Mouse (Mus musculus): ENCODE results near the gene Mrpl17. TPM values are rescaled to one million over a fixed set of nuclear protein-coding genes. Genes with fewer than 3 reads are reported as not detected.

Gene Mrpl17
- polyA plus RNA-seq, 1 experiment from 2014 or later: 343 TPM

DNA sequence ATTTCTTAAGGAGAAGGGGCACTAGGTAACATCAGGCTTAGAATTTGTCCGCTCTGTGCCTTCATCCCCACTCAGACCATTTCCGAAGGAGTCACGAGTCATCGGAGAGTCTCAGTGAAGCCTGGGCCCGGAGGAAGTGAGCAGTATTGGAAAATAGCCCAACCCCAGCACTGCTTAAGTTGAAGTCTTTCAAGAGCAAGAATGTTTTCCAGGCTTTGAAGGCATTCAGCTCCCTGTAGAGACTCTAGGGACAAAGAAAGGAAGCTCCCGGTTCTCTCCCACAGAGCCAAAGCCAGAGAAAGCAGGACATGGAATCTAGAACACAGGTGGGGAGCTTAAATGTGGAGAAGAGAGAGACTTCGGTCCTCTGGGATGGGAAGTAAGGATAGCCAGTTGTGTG is 17.2 kb downstream of the Mrpl17 start:
- ATAC-seq (ENCODE audit: insufficient read depth, low FRiP score): no peak
- H3K4me3 ChIP-seq (replicated peaks; ENCODE audit: low read length): no peak overlapping the region

DNA sequence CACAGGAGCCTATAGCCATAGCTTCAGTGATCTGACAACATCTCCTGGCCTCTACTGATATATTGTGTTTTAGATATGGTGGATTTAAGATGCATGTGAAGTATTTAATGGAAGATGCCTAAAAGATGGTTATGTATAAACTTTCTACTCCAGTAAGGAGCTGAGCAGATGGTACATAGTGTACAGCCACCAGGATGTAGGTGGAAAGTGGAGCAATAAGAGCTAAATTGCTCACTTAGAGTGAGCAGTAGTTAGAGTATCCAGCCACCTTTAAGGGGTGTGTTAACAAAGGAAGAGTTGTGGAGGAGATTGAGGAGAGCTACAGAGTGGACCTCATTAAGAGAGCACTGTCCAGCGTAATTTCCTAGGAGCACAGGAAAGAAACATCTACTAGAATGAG is 19.8 kb downstream of the Mrpl17 start:
- no peak overlapping the region for H3K9ac ChIP-seq (ENCODE audit: low read length)
- no peak overlapping the region for H3K4me3 ChIP-seq (replicated peaks; ENCODE audit: low read length)
- WGBS: 71% methylated on average over 1 of the region's 1 CpGs
- no peak overlapping the region for H3K27ac ChIP-seq (ENCODE audit: low read length)
- no peaks in the 10 kb centered on the region for H3K9me3 ChIP-seq (replicated peaks; ENCODE audit: control insufficient read depth, low read length)
- H3K4me1 ChIP-seq (ENCODE audit: control insufficient read depth, insufficient read depth, low read length): peaks cover 3% of the 10 kb centered on the region; the same call in 1 of the 2 replicates
- H3K36me3 ChIP-seq (ENCODE audit: control insufficient read depth, insufficient read depth, low read length): no peaks in the 10 kb centered on the region
- no peak overlapping the region for H3K4me2 ChIP-seq (ENCODE audit: low read depth, low read length)
- peaks cover 4% of the 10 kb centered on the region; the same call in 1 of the 2 replicates for H3K27me3 ChIP-seq (ENCODE audit: control insufficient read depth, insufficient read depth, low read length)
- no peak for ATAC-seq (ENCODE audit: insufficient read depth, low FRiP score)

More for the DNA sequence above, 17.2 kb downstream of the Mrpl17 start:
- Histone ChIP-seq H3K27me3 (ENCODE audit: control insufficient read depth, insufficient read depth, low read length) (peaks cover 4% of the 10 kb centered on the region; the same call in 1 of the 2 replicates), H3K4me2 (ENCODE audit: low read depth, low read length) (no peak overlapping the region), H3K36me3 (ENCODE audit: control insufficient read depth, insufficient read depth, low read length) (no peaks in the 10 kb centered on the region), H3K4me1 (ENCODE audit: control insufficient read depth, insufficient read depth, low read length) (no peaks in the 10 kb centered on the region), H3K9me3 (replicated peaks; ENCODE audit: control insufficient read depth, low read length) (no peaks in the 10 kb centered on the region), H3K27ac (ENCODE audit: low read length) (no peak overlapping the region; the same call in 1 of the 2 replicates), H3K9ac (ENCODE audit: low read length) (no peak overlapping the region)
- 78% methylated on average over 7 of the region's 7 CpGs for WGBS

DNA sequence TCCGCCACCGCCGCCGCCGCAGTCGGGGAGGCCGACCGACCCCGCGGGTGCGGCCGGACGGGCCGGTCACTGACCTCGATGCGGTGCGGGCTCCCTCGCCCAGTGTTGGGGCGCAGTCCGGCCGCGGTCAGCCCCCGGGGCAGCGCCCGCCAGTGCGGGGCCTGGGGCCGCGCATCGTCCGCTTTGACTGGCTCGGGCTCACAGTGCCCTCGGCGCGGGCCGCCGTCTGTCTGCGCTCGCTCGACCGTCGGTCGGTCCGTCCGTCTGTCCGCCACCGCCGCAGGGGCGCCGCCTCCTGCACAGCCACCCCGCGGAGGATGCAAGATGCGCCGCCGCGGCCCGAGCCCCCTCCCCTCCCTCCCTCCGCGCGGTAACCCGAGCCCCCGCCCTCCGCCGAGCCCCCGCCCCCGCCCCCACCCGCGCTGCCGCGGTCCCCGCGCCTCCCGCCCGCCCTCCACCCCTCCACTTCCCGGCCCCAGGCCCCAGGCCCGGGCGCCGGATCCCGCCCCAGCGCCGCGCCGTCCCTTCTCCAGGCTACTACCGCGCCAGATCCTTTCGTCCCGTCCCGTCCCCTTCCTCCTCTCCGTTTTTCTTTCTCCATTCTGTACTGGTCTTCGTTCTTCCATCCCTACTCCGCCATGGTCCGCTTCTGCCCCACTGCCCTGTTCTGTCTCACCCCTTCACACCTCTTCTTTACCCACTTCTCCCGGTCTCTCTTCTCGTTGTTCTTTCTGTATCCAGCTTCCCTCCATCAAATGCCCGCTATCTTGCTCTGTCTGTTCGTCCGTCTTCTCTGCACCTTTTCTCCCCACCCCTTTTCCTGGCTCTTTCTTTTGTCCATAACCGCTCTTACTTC is 23.4 kb downstream of the Mrpl17 start, which contains the start of gene Dchs1:
Gene Dchs1 (minus strand): TSS at position 370 of the 856 bp plus-strand sequence.
- ATAC-seq (ENCODE audit: insufficient read depth, low FRiP score): peak; percentile 77
- Histone ChIP-seq H3K36me3 (ENCODE audit: control insufficient read depth, insufficient read depth, low read length) (no peaks in the 10 kb centered on the region), H3K9ac (ENCODE audit: low read length) (peak within 1 kb of the TSS; percentile 91), H3K4me1 (ENCODE audit: control insufficient read depth, insufficient read depth, low read length) (peaks cover 23% of the 10 kb centered on the region), H3K27ac (ENCODE audit: low read length) (peak within 1 kb of the TSS; percentile 74), H3K4me2 (ENCODE audit: low read depth, low read length) (peak within 1 kb of the TSS; percentile 70), H3K4me3 (replicated peaks; ENCODE audit: low read length) (peak within 1 kb of the TSS; percentile 74), H3K9me3 (replicated peaks; ENCODE audit: control insufficient read depth, low read length) (no peaks in the 10 kb centered on the region), H3K27me3 (ENCODE audit: control insufficient read depth, insufficient read depth, low read length) (peaks cover 4% of the 10 kb centered on the region; the same call in 1 of the 2 replicates)
- WGBS: under 1% methylated on average over 43 of the region's 97 CpGs

DNA sequence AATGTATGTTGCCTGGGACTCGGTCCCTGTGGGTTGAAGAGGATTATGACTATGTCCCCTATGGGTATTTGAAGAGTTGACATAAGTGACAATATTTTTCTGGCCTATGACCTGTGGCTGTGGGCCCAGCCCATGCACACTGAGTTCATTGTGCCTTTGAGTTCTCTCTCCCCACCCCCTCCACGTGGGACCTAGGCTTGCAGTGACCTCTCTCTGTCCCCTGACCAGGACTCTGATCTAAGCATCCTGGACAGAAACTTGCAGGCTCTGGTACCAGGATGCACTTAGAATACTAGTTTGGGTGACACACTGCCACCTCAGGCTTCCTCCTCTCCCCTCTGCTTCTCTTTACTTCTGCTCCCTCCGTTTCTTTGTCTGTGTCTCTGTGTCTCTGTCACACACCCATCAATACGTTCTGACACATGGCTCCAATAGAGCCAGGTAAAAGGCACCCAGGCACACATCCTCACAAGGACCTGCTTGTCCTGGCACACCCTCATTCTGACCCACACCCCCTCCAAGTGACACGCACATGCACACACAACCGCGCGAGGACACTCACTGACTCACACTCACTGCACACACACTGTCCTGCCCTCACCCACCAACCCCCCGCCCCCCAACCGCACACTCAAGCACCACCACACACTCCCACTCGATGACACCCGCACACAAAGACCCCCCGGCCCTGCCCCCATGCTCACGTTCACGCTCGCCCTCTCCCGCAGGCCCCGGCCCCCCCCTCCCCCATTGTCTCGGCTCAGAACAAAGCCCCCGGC is 24.2 kb downstream of the Mrpl17 start:
- Histone ChIP-seq H3K36me3 (ENCODE audit: control insufficient read depth, insufficient read depth, low read length) (no peaks in the 10 kb centered on the region), H3K4me3 (replicated peaks; ENCODE audit: low read length) (peak overlapping the region; percentile 74), H3K4me1 (ENCODE audit: control insufficient read depth, insufficient read depth, low read length) (peaks cover 23% of the 10 kb centered on the region), H3K9me3 (replicated peaks; ENCODE audit: control insufficient read depth, low read length) (no peaks in the 10 kb centered on the region), H3K27ac (ENCODE audit: low read length) (peak overlapping the region; percentile 74), H3K27me3 (ENCODE audit: control insufficient read depth, insufficient read depth, low read length) (peaks cover 4% of the 10 kb centered on the region; the same call in 1 of the 2 replicates), H3K9ac (ENCODE audit: low read length) (peak overlapping the region; percentile 91), H3K4me2 (ENCODE audit: low read depth, low read length) (peak overlapping the region; percentile 70)
- 10% methylated on average over 18 of the region's 20 CpGs for WGBS
- ATAC-seq (ENCODE audit: insufficient read depth, low FRiP score): peak; percentile 63

DNA sequence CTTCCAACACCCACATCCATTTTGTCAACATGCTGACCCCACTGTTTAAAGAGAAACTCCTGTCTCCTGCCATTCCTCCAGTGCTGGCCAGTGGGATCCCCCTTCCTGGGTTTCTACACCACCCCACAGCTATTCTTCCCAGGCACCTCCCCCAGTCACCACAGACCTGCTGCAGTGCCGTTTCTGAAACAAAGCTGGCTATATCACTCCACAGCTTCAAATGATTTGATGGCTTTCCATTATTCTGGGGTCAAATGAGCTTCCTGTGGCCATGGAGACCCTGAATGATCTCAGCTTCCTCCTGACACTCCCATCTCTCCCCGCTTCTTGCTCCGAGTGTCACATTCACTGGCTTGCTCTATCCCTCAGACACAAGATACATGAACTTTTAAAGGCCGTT is 26.3 kb downstream of the Mrpl17 start:
- 22% methylated on average over 4 of the region's 4 CpGs for WGBS
- Histone ChIP-seq H3K4me3 (replicated peaks; ENCODE audit: low read length) (no peak overlapping the region), H3K27ac (ENCODE audit: low read length) (no peak overlapping the region)

DNA sequence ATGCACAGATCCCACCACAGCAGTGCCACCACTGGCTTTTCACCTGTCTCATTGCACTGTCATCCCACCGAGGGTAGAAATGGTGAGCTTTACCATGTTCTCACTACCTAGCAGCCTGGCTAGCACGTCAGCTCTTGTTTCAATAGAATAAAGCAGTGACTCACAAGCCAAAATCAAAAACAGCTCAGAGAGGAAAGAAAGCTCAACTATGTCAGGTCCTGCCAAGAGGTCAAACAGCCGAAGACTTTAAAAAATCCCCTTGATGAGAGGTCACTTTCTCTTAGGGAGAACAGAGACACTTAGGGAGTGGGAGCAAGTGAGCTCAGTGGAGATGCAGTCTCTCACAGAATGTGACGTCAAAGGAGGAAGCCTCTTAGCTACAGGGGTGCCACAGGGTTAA is 27.0 kb downstream of the Mrpl17 start:
- no peak overlapping the region for H3K4me2 ChIP-seq (ENCODE audit: low read depth, low read length)
- H3K9me3 ChIP-seq (replicated peaks; ENCODE audit: control insufficient read depth, low read length): no peaks in the 10 kb centered on the region
- no peaks in the 10 kb centered on the region for H3K36me3 ChIP-seq (ENCODE audit: control insufficient read depth, insufficient read depth, low read length)
- no peak overlapping the region; the same call in 1 of the 2 replicates for H3K9ac ChIP-seq (ENCODE audit: low read length)
- no peak for ATAC-seq (ENCODE audit: insufficient read depth, low FRiP score)
- H3K4me3 ChIP-seq (replicated peaks; ENCODE audit: low read length): no peak overlapping the region
- 43% methylated on average over 4 of the region's 4 CpGs for WGBS
- H3K27ac ChIP-seq (ENCODE audit: low read length): no peak overlapping the region
- H3K4me1 ChIP-seq (ENCODE audit: control insufficient read depth, insufficient read depth, low read length): peaks cover 30% of the 10 kb centered on the region
- H3K27me3 ChIP-seq (ENCODE audit: control insufficient read depth, insufficient read depth, low read length): 0 out of 2 replicates have a peak, but pooled peaks cover under 1% of the 10 kb centered on the region

More for the DNA sequence above, 26.3 kb downstream of the Mrpl17 start:
- Histone ChIP-seq H3K4me1 (ENCODE audit: control insufficient read depth, insufficient read depth, low read length) (peaks cover 23% of the 10 kb centered on the region), H3K9ac (ENCODE audit: low read length) (no peak overlapping the region), H3K36me3 (ENCODE audit: control insufficient read depth, insufficient read depth, low read length) (no peaks in the 10 kb centered on the region), H3K9me3 (replicated peaks; ENCODE audit: control insufficient read depth, low read length) (no peaks in the 10 kb centered on the region), H3K27me3 (ENCODE audit: control insufficient read depth, insufficient read depth, low read length) (peaks cover 4% of the 10 kb centered on the region; the same call in 1 of the 2 replicates), H3K4me2 (ENCODE audit: low read depth, low read length) (peak overlapping the region; percentile 16; the same call in 1 of the 2 replicates)
- ATAC-seq (ENCODE audit: insufficient read depth, low FRiP score): no peak

DNA sequence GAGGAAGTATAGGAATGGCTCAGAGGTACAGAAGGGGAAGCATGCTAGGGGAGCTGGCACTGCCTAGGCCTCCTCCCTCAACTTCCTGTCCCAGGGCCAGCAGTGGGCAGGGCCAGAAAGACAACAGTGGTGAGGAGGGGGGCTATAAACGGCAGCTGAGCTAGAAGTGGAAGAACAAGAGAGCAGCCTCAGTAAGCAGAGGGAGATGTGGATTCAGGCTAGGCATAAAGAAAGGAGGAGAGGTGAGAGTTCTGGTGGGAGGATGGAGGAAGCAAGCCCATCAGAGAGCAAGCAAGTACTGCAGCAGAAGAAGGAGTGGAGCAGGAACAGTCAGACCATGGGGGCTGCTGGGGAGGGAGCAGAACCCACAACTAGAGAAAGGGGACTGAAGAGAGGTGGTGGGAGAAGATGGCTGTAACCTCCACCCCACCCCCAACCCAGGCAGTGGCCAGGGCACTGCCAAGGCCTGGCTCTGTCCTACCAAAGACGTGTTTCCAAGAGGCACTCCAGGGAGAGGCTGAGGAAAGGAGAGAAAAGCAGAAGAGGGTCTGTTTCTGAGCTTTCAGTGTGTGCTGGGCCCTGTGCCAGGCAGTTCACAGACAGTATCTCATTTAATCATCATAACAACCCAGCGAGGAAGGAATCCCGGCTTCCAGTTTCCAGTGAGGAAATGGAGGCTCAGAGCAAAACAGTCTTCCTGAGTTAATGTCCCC is 32.2 kb downstream of the Mrpl17 start:
- Histone ChIP-seq H3K4me1 (ENCODE audit: control insufficient read depth, insufficient read depth, low read length) (peaks cover 36% of the 10 kb centered on the region), H3K4me3 (replicated peaks; ENCODE audit: low read length) (peak overlapping the region; percentile 30), H3K9me3 (replicated peaks; ENCODE audit: control insufficient read depth, low read length) (no peaks in the 10 kb centered on the region), H3K27ac (ENCODE audit: low read length) (peak overlapping the region; percentile 97), H3K4me2 (ENCODE audit: low read depth, low read length) (peak overlapping the region; percentile 50), H3K9ac (ENCODE audit: low read length) (peak overlapping the region; percentile 64), H3K36me3 (ENCODE audit: control insufficient read depth, insufficient read depth, low read length) (no peaks in the 10 kb centered on the region), H3K27me3 (ENCODE audit: control insufficient read depth, insufficient read depth, low read length) (no peaks in the 10 kb centered on the region)
- peak; percentile 83 for ATAC-seq (ENCODE audit: insufficient read depth, low FRiP score)
- 20% methylated on average over 4 of the region's 4 CpGs for WGBS

DNA sequence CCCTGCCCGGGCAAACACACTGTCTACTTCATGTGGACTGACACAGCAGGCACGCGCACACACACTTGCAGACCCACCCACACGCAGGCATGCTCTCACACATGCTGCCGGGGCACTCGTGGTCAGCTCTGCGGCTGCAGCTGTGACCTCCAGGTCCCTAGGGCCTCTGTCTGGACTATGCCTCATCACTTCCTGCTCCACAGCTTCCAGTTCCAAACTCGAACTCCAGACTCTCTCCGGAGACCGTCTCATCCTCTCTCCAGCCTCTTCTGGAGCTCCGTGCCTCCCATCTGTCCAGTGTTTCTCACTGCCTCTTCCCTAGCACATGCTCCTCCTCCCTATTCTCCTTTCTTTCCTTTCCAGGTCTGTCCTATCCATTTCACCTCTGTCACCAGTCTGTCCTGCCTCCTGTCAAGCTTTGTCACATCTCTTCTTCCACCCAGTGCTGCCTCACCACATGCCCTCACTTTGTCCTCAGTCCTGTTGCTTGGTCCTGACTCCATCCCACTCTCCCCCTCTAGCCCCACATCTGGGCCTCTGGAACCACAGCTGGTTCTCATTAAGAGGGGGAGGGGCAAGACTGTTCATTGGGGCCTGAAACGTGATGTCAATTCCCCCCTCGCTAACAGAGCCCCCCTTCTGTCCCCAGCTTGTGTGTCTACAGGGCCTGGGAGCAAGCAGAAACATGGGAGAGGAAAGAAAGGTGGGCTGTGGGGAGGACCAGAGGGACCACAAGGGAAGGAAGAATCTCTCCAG is 32.9 kb downstream of the Mrpl17 start:
- peak overlapping the region; percentile 50 for H3K4me2 ChIP-seq (ENCODE audit: low read depth, low read length)
- H3K36me3 ChIP-seq (ENCODE audit: control insufficient read depth, insufficient read depth, low read length): no peaks in the 10 kb centered on the region
- H3K4me1 ChIP-seq (ENCODE audit: control insufficient read depth, insufficient read depth, low read length): peaks cover 36% of the 10 kb centered on the region
- ATAC-seq (ENCODE audit: insufficient read depth, low FRiP score): peak; percentile 86
- WGBS: 29% methylated on average over 13 of the region's 13 CpGs
- no peaks in the 10 kb centered on the region for H3K9me3 ChIP-seq (replicated peaks; ENCODE audit: control insufficient read depth, low read length)
- H3K4me3 ChIP-seq (replicated peaks; ENCODE audit: low read length): peak overlapping the region; percentile 30
- H3K9ac ChIP-seq (ENCODE audit: low read length): peak overlapping the region; percentile 64
- no peaks in the 10 kb centered on the region for H3K27me3 ChIP-seq (ENCODE audit: control insufficient read depth, insufficient read depth, low read length)
- H3K27ac ChIP-seq (ENCODE audit: low read length): peak overlapping the region; percentile 97
